Mouse (Mus musculus) MN1 (cell line): ENCODE results near the gene Fam228a.
"Not testable (repeated sequence)": the region's sequence is repeated elsewhere in the genome, so short reads cannot be mapped to it uniquely, and the experiment has no call there.

Experiments
- DNase-seq: peaks from one replicate; pipeline ENCODE4 v3.0.0-alpha.2; 2016; ENCODE audit warnings: low spot score

The Fam228a gene

DNA sequence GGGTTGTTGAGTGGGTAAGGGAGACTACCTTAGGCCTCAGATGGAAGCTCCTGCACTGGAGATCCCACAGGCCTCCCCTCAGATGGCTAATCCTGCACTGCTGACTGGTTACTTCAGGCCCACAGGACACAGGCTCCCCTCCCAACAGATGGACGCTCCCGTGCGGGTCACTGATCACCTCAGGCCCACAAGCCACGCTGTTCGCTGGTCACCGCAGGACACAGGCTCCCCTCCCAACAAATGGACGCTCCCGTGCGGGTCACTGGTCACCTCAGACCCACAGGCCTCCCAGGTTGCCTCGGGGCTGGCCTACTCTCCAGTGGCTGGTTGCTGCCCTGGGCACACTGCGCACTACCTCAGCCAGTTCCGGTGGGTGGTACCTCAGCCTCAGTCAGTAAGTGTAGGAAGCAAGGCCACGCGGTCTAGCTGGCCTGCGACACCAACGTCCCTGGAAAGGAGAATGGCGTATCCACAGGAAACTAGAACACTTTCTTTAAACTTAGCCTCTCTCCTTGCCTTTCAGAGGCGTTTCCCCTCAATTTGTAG is at the start of gene Fam228a:
Fam228a (minus strand) TSS at position 400 of the 546 bp plus-strand sequence.
- DNase-seq: no peak

DNA sequence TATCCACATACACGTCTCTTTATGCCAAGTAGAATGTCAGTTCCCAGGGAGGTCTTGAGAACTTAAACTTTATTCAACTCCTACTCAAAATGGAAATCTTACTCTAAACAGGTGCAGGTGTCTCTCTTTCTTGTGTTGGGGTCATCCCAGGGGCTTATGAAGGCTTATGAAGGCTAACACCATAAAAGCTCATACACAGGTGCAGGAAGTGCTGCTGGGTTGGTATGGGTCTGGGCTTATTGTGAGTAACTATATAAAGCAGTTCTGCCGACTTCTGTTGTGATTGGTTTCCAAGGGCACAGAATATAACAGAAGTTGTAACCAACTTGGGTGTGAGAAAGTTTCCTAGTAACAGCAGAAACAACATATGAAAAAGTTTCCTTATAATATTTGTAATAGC is 46.2 kb upstream of the Fam228a start:
- DNase-seq: no peak

DNA sequence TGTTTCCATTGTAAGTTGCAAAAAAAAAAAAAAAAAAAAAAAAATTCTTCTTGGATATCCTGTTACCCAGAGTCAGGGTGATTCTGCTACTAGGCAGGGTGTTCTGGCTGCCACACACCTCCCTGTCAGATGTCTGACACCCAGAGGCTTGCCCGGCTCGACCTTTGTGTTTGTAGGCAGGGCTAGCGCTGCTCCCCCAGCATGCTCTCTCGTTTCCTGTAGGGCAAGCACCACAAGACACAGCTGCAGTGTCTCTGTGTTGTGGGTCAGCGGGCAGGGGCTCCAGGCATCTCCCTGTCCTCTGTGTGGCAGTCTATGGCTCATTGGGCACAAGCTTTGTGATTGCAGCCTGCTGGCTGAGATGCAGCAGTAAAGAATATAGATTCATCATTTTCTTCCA is 45.4 kb upstream of the Fam228a start:
- no peak for DNase-seq

DNA sequence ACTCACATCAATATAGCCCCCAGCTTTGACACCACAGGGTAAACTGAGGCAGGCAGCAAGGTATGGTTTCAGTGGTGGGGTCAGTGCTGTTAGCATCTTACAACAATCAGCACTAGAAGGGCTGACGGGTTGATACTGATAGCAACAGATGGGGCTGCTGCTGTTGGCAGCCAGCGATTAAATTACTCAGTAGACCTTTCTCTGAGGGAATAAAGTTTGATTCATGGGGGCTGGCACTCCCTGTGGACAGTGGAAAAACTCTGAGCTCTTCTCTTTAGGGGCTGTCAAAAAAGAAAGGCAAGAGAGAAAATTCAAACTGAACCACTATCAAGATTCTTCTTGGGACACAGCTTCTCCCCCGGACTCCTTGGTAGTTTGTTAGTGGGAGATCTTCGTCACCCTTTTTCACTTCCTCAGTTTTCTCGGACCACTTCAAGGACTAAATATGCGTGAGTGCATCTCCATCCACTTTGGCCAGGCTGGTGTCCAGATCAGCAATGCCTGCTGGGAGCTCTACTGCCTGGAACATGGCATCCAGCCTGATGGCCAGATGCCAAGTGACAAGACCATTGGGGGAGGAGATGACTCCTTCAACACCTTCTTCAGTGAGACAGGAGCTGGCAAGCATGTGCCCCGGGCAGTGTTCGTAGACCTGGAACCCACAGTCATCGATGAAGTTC is 43.6 kb upstream of the Fam228a start:
- not testable (repeated sequence) for DNase-seq

DNA sequence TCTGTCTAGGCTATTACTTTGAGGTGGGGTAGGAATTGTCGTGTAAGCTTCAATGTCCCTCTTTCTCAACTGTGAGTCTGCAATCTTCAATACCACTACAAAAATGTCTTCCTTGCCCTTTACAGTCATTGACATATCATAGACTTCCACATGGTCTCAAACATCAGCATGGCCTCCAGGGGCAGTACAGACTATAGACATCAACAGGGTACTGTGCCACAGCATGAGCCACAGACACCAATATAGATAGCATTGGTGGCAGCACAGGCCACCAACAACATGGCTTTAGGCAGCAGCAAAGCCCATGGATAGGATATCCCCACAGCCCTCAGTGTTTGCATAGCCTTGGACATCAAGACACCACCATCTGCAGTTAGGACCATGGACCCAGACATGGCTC is 43.0 kb upstream of the Fam228a start:
- no peak for DNase-seq

DNA sequence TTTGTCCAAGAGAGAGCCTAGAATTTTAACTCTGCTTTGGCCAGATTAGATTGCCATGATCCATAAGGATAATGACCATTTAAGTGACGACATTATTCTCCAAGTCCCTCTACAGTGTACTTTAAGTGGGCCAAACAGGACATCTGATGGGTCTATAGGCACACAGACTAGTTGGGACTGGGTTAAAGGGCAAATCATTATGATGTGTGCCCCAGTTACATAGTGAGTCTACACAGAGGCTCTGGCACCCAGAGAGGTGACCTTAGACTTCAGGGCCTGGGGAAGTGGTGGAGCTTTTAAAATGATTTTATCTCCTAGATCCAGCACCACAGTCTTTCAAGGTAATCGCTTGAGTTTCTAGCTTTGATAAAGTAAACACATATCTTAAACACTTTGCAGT is 42.0 kb upstream of the Fam228a start:
- DNase-seq: no peak

DNA sequence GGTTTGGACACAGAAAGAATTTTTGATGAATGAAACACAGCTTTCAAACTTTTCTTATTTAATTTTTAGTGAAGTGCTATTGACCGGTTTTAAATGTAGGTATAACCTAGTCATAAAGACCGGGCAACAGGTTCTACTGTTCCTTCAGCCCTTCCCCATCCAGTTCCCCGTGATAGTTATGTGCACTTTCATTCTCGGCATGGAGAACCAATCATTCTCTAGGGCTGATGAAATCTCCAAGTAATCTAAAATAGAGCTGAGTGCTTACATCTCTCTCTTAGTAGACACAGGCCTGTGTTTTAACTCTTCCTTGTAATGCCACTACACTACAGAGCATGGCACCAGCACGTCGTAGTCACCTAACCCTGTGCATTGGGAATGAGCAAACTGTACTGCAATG is 39.5 kb upstream of the Fam228a start:
- DNase-seq: peak; percentile 49

DNA sequence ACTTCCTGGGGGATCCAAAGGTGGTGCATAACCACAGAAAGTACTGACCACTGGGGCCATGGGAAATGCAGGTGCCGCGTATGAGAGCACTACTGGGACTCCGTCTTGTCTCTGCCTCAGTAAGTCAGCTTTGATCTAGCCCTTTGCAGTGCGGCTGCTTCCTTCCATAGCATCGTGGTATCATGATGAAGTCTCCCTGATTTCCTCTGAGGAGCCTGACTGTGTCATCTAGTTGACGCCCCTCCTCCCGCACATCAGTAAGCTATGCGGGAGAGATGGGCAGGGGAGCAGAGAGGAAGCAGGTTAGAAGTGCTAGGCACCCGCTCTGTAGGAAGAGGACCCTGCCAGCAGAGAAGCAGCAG is 37.3 kb upstream of the Fam228a start:
- no peak for DNase-seq

DNA sequence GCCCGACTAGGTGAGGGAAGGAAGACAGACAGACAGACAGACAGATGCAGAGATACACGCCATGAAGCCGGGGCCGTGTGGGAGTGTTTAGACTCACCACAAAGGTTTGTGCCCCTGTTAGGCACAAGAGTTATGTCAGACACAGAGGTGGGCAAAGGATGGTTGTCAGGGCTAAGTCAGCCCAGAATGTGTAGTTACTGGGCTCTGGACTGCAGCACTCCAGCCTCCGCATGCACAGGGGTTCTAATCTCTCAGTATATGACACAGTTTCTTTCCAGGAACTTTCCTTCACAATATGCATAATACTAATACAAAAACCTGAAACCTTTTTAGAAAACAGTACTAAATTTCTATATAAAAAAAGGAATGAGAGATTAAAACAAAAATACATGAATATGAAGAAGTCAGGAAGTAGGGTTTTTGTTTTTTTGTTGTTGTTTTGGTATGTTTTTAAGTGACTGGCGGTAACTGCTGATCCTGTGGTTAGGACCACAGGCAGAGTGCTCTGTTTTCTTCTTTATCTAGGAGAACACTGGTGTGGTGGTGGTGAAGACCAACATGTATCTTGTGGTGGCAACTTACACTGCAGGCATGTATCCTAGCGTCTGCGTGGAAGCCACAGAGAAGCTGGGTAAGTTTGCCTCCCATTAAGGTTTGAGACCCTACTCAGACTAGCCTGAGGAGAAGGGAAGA is 36.8 kb upstream of the Fam228a start:
- no peak for DNase-seq

DNA sequence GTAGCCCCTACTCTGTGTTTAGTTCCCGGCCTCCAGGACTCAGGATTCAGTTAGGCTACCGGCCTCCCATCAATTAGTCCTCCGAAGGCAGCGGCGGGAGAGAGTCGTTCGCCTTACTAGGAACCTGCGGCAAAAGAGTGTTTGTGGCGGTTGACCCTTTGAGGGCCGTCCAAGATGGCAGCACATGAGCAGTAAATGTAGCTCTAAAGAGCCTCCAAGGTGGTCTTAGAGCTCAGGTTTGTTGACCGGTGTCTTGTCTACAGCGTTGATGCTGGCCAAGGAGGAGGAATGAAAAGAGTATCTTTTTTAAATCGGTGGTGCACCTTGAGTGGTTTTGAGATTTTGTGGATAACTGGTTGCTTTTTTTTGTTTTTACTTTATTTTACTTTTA is 31.1 kb upstream of the Fam228a start:
- DNase-seq: no peak

DNA sequence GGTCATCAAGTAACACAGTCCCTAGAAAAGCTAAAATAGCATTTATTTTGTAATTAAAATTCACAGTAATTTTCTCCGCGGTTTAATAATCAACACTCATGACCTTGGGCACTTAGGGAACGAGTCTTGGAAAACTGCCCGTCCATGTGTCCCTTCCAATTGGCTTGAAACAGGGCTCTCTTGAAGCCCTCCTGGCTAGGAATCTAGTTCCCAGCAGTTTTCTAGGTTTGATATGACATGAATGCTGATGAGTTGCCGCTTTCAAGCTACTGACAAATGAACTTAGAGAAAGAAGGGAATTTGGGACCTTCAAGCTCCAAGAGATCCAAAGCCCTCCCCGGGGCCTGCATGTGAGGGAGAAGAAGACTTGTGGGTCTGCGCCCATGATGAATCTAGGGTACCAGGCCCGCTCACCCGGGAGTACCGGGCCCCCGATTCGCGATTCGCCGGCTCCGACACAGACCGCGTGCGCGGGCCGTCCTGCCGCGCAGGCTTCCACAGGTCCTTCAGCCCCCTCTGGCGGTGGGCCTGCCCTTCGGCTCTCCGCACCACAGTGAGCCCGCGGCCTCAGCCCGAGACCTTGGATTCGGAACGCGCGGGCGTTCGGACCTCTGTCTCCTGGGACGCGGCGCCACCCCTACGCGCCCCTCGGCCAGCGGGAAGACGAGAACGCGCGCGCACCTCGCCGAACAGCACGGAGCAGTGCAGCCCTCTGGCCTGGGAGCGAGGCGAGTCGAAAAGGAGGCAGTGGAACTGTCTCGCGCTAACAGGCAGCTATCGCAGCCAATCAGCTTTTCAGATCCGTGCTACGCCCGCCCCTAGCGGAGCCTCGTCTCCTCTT is 30.5 kb upstream of the Fam228a start, which contains the start of the genes Pfn4 and Fam228b:
Pfn4 (plus strand) TSS at position 531 of the 841 bp plus-strand sequence.
Fam228b (minus strand) TSS at position 776 of the 841 bp plus-strand sequence.
- DNase-seq: peak; percentile 98

DNA sequence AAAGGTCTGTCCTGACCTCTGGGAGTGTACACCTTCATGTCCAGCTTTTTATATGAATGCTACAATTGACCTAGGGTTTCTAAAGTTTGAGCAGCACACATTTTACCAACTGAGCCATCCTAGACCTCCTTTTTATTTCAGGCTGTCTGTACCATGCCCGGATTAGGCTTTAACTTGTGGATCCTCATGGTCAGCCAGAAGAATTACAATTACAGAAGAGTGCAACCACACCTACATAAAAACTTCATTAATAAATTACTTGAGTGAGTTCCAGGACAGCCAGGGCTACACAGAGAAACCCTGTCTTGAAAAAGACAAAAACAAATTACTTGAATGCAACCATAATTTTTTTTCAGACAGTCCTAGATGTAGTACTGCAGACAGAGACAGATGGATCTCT is 18.8 kb upstream of the Fam228a start:
- DNase-seq: no peak

DNA sequence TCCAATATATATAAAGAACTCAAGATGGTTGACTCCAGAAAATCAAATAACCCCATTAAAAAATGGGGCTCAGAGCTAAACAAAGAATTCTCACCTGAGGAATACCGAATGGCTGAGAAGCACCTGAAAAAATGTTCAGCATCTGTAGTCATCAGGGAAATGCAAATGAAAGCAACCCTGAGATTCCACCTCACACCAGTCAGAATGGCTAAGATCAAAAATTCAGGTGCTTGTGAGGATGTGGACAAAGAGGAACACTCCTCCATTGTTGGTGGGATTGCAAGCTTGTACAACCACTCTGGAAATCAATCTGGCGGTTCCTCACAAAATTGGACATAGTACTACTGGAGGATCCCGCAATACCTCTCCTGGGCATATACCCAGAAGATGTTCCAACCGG is 16.2 kb upstream of the Fam228a start:
- DNase-seq: not testable (repeated sequence)

DNA sequence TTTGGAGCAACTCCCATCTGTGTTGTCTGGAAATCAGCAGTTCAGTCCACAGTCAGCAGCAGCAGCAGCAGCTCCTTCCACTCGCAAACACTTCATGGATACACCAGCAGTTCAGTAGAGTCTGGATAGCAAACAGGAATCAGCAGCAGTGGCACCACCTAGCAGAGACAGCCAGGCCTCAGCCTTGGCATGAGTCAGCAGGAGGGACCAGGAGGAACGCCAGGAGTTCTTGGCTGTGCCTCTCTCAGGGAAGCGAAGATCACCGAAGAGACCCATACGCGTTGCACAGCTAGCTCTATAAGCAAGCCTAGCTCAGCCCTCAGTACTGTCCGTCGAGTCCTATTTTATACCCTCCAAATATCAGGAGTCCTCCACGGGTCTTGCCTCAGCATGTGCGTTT is 6.3 kb upstream of the Fam228a start:
- no peak for DNase-seq

DNA sequence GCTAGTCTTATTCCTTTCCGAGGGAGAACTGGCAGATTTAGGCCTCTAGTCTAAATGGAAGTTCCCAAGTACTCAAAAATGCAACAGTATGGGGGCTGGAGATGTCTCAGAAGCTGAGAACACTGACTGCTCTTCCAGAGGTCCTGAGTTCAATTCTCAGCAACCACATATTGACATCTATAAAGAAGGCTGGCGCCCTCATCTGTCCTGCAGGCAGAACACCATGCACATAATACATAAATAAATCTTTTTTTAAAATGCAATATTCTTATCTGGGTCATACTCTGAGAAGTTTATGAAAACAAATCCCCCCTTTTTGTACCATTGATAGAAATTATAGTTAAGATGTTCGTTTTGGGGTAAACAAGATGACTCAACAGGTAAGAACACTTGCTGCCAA is 4.0 kb upstream of the Fam228a start:
- no peak for DNase-seq

DNA sequence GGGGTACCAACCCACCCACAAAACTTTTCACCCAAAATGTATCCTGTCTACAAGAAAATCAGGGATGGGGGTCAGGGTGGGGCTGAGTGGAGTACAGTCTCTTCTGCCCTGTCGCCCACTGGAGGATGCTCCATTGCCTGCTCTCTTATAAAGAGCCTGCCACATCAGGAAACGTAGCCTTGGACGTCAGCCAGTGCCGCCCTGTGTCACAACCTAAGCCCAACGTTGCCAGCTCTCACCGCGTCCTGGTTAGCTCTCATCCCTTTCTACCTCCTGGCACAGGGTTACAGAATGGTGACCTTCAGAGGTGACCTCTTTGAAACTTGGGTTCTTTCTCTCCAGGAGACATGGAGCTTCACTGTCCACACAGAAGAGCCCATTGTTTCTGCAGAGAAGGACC is 2.6 kb upstream of the Fam228a start:
- no peak for DNase-seq

DNA sequence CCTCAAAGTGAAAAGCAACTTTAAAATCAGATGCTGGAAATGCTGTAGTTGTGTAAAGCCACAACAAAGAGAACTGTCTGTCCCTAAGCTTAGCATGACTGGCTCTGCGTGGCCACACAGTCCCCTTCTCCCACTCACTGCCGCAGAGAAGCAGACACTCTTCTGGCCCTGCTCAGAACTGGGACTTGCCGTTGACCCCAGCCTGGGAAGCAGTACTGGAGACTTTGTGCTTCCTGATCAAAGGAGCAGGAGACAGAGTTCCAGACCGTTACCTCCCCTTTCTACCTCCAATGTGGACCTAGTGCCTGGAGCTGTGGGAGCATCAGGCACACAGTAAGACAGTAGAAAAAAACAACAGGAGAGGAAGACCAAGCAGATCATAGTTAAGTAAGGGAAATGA is 5.9 kb downstream of the Fam228a start:
- no peak for DNase-seq

DNA sequence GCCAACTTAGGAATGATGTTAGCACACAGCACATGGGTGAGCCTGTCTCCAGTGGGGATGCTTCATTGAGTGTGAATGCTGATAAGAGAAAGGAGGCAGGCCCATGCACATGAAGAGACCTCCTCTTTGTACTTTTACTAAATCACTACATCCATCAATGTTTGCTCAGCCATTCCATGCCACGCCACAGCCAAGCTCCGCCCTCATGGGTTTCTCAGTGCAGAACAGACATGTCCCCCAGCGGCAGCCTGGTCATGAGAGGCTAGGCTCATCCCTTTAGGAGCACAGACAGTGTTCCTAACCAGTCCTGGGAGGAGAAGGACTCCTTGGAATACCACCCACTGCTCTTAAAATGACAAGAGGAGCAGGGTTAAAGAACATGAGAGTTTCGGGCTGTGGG is 6.6 kb downstream of the Fam228a start:
- DNase-seq: no peak

DNA sequence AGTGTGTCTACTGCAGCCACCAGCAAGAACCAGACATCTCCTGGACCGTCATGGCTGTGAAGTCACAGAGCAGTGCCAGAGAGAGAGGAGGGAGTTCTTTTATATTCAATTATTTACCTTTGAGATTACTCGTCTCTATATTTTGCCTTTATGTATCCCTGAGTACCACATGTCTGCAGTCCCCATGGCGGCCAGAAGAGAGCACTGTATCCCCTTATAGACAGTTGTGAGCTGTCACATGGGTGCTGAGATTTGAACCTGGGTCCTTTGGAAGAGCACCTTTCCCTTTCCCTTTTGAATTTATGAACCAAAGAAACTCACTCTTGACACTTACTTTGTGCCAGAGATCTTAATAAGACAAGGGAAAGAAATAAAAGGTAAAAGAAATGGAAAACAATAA is 9.1 kb downstream of the Fam228a start:
- DNase-seq: no peak

DNA sequence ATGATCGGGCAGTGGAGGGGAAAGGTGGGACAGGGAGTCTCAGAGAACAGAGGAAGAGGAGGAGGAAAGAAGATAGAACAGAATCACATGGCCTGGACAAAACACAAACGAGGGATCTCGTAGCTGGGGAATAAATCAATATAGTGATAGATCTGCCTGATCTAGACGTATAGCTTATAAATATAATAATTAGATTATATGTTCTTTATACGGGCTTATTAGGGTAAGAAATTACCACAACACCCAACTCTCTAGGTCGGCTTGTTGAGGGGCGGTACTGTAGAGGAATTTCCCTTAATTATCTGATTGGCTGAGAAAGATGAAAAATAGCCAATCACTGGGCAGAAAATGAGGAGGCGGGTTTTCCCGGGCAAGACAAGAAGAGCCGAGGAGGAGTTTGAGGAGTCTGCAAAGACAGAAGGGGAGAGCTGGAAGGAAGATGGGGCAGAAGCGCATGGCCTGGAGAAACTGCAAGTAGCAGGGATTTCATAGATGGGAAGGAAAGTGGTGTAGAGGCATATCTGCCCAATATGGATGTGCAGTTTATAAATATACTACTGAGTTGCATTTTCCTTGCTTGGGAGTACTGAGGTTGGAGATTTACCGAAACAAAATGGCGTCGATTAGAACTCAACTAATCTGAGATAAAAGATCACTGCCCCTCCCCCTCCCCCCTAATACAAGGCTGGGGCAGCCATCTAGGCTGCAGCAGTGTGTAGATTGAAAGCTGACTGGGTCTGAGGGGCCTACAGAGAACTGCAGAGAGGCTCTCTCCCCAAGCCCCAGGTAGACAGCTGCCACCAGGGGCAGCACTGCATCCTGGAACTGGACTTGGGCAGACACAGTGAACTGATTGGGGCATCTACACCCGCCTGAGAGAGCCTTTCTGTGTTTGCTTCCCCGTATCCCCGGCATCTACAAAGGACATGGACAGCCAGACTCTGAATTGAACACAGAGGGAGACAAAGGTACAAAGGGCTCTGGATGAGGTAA is 18.2 kb downstream of the Fam228a start:
- peak; percentile 92 for DNase-seq

DNA sequence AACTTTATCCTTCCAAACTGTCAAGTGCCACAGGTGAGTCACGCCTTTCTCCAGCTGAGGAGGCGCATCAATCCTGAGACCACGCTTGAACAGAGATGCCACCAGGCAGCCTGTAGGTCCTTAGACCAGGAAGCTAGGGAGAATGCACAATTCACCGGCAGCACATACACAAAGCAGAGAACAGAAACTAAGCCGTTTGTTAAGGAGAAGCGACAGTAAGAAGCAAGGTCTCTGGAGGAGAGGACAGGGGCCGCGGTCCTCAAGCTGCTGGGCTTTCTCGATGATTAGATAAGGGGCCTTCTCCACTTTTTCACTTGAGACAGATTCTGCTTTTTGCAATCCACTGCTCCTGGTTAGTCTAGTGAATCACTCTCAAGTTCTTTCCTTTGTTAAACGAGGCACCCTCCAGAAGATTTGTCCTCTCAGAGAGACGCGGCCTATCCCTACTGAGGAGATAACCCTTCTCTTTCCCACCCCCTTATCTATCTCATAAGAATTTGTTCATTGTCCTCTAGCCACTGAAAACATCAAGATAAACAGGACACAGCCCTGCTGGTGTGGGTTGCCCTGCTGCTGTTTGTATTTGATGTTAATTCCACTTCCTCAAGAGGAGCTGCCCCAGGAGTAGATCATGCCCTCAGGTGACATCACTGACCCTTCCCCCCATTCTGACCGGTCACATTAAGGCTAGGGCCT is 19.0 kb downstream of the Fam228a start:
- DNase-seq: peak; percentile 55
